Mouse (Mus musculus) myocyte (in vitro differentiated cells): ENCODE data around the gene Hivep2. TPM values are rescaled to one million over a fixed set of nuclear protein-coding genes. Genes with fewer than 3 reads are reported as not detected.

Experiments
- H3K27me3 ChIP-seq: one replicate; pipeline ENCODE4 v1.6.1; 2011; ENCODE audit not compliant: control insufficient read depth, insufficient read depth, insufficient read length
- H3K36me3 ChIP-seq: one replicate; pipeline ENCODE4 v1.6.1; 2011; ENCODE audit not compliant: control insufficient read depth, insufficient read depth
- H3K4me2 ChIP-seq: one replicate; pipeline ENCODE4 v1.6.1; 2011; ENCODE audit warnings: low read depth, control low read depth
- H3K4me3 ChIP-seq: one replicate; pipeline ENCODE4 v1.5.1; 2011; ENCODE audit warnings: mild to moderate bottlenecking, control low read depth, moderate library complexity
- H3K79me2 ChIP-seq: one replicate; pipeline ENCODE4 v1.6.1; 2011; ENCODE audit not compliant: control insufficient read depth, insufficient read depth
- H3ac ChIP-seq: one replicate; pipeline ENCODE4 v1.6.1; 2011; ENCODE audit not compliant: control insufficient read depth, insufficient read length
- CEBPB ChIP-seq: IDR thresholded peaks from 2 replicates; pipeline ENCODE4 v1.6.1; 2011; ENCODE audit warnings: mild to moderate bottlenecking, moderate library complexity; ENCODE audit not compliant: poor library complexity, insufficient read depth, severe bottlenecking
- E2F4 ChIP-seq: IDR thresholded peaks from one replicate; pipeline ENCODE4 v1.6.1; 2011; ENCODE audit warnings: mild to moderate bottlenecking, control low read depth, moderate library complexity; ENCODE audit not compliant: insufficient read depth
- MAX ChIP-seq: IDR thresholded peaks from one replicate; pipeline ENCODE4 v1.6.1; 2011; ENCODE audit warnings: low read depth, mild to moderate bottlenecking, control low read depth
- MYOD1 ChIP-seq, 3 experiments: IDR thresholded peaks; one replicate each; pipeline ENCODE4 v1.6.1; 2011; ENCODE audit warnings: control low read depth in 2 of 3, low read depth in 2 of 3, mild to moderate bottlenecking in 2 of 3, moderate library complexity in 1 of 3; ENCODE audit not compliant: insufficient read length in 2 of 3, control insufficient read depth in 1 of 3
- MYOG ChIP-seq, 3 experiments: IDR thresholded peaks; one replicate each; pipeline ENCODE4 v1.6.1; 2011; ENCODE audit warnings: control low read depth in 2 of 3, low read depth in 2 of 3, mild to moderate bottlenecking in 2 of 3; ENCODE audit not compliant: insufficient read length in 2 of 3, control insufficient read depth in 1 of 3, insufficient read depth in 1 of 3
- POLR2A ChIP-seq: IDR thresholded peaks from one replicate; pipeline ENCODE4 v1.6.1; 2011; ENCODE audit warnings: low read depth, mild to moderate bottlenecking, control low read depth, moderate library complexity; ENCODE audit not compliant: insufficient read length
- POLR2AphosphoS2 ChIP-seq: IDR thresholded peaks from one replicate; pipeline ENCODE4 v1.6.1; 2011; ENCODE audit warnings: low read depth, control low read depth; ENCODE audit not compliant: insufficient read length
- REST ChIP-seq: IDR thresholded peaks from one replicate; pipeline ENCODE4 v1.6.1; 2011; ENCODE audit warnings: mild to moderate bottlenecking, control low read depth, moderate library complexity; ENCODE audit not compliant: insufficient read depth, insufficient read length
- SRF ChIP-seq: IDR thresholded peaks from one replicate; pipeline ENCODE4 v1.6.1; 2011; ENCODE audit warnings: low read depth; ENCODE audit not compliant: control insufficient read depth, insufficient read length
- TCF12 ChIP-seq: IDR thresholded peaks from one replicate; pipeline ENCODE4 v1.6.1; 2011; ENCODE audit warnings: mild to moderate bottlenecking, control low read depth; ENCODE audit not compliant: poor library complexity, insufficient read depth, severe bottlenecking
- TCF3 ChIP-seq: IDR thresholded peaks from one replicate; pipeline ENCODE4 v1.6.1; 2011; ENCODE audit warnings: low read depth, control low read depth; ENCODE audit not compliant: insufficient read length
- USF1 ChIP-seq: IDR thresholded peaks from one replicate; pipeline ENCODE4 v1.6.1; 2011; ENCODE audit warnings: low read depth, mild to moderate bottlenecking, control low read depth, moderate library complexity
- polyA plus RNA-seq: library from polyadenylated mRNA; unstranded; fragments of >200 nt; fragmentation: generic; extraction: Trizol; gene quantifications from one replicate; pipeline ENCODE4 v1.2.1, GENCODE M21; 2012; ENCODE audit warnings: missing spikeins

Gene Hivep2
- polyA plus RNA-seq, 1 experiment: 9.6 TPM

DNA sequence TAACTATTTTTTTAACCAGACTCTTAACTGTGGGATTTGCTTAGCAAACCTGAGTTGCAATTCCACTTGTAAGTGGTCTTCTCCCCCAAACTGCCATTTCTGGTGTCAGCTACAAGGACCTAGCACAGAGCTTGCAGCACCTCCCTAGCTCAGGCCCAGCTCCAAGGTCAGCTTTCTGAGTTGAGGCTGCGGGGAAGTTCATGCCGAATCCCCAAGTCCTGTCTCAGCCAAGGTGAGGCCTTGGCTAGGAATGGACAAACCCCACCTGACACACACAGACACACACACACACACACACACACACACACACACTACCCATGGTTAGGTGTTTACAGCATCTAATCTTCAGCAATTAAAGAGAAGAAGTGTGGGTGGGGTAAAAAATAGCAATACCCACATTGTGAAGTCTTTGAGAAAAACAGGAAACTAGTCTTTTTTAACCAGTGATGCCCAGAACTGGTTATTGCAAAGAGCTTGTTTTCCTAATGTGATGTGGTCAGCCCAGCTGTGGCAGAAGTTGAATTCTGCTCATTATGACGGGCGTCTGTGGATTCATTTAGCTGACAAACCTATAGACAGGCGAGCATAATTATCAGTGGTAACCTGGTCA lies 79.0 kb downstream of the Hivep2 start:
- Histone ChIP-seq H3K36me3 (no peaks in the 10 kb centered on the region), H3K4me2 (no peak overlapping the region), H3K27me3 (no peaks in the 10 kb centered on the region), H3K79me2 (peaks cover 27% of the 10 kb centered on the region), H3K4me3 (no peak overlapping the region), H3ac (no peak overlapping the region)
- TF ChIP-seq MAX (no peak), MYOD1 (IDR thresholded peaks at IDR 0.05; ENCODE audit: control insufficient read depth in 1 of 3, insufficient read length in 2 of 3, low read depth in 2 of 3) (no peak), TCF3 (no peak), CEBPB (no peak), SRF (no peak), POLR2AphosphoS2 (no peak), TCF12 (no peak), USF1 (no peak), POLR2A (no peak), MYOG (IDR thresholded peaks at IDR 0.05; ENCODE audit: control insufficient read depth in 1 of 3, insufficient read depth in 1 of 3, insufficient read length in 2 of 3, low read depth in 2 of 3) (no peak), REST (no peak), E2F4 (no peak)

DNA sequence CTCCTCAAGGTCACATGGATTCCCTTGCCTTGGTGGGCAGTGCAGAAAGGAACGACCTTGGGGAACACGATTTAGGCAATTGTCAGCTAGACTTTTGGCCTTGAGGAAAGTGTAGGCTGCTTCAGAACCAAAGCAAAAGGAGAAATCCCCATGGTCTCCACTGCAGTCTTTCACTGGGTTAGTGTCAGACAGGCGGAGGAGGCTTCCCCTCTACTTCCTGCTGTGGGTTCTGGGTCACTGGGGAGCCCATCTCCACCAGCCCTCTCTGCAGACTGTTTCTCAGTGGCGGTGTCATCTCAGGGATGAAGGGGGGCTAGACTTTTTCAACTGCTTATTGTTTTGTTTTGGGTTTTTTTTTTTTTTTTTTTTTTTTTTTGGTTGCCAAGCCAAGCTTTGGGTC lies 79.9 kb downstream of the Hivep2 start:
- Histone ChIP-seq H3K4me3 (no peak overlapping the region), H3K27me3 (no peaks in the 10 kb centered on the region), H3K36me3 (no peaks in the 10 kb centered on the region), H3K79me2 (peaks cover 36% of the 10 kb centered on the region), H3K4me2 (peak overlapping the region; percentile 74), H3ac (no peak overlapping the region)
- TF ChIP-seq CEBPB (no peak), SRF (no peak), POLR2AphosphoS2 (no peak), USF1 (no peak), MYOG (IDR thresholded peaks at IDR 0.05; ENCODE audit: control insufficient read depth in 1 of 3, insufficient read depth in 1 of 3, insufficient read length in 2 of 3, low read depth in 2 of 3) (no peak), MAX (no peak), POLR2A (no peak), MYOD1 (IDR thresholded peaks at IDR 0.05; ENCODE audit: control insufficient read depth in 1 of 3, insufficient read length in 2 of 3, low read depth in 2 of 3) (no peak), E2F4 (no peak), TCF12 (no peak), TCF3 (no peak), REST (no peak)

DNA sequence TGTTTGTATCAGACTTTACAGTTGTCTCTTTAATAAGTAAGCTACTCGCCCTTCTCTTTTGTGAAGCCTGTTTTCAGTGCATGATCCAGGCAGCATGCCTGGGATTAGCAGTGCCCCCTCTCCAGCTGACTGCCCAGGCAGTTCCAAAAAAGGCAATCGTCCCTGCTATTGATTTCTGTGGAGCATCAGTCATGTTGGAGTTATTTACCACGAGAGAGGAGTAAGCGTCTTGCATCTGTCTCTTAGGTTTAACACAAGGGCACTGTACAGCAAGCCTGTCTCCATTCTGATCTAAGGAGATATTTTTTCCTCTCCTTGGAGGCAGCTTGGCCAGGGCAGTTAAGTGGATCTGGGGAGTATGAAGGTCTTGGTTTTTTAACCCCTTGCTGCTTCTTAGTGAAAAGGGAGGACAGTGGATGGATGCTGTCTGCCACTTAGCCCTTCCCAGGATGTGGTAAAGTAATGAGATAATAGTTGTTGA lies 80.3 kb downstream of the Hivep2 start:
- peaks cover 40% of the 10 kb centered on the region for H3K79me2 ChIP-seq
- peak overlapping the region; percentile 74 for H3K4me2 ChIP-seq
- no peak overlapping the region for H3ac ChIP-seq
- H3K36me3 ChIP-seq: no peaks in the 10 kb centered on the region
- no peaks in the 10 kb centered on the region for H3K27me3 ChIP-seq
- H3K4me3 ChIP-seq: no peak overlapping the region
- TF ChIP-seq MYOD1 (IDR thresholded peaks at IDR 0.05; ENCODE audit: control insufficient read depth in 1 of 3, insufficient read length in 2 of 3, low read depth in 2 of 3) (peak; percentile 0 to 48 (median 47)), POLR2AphosphoS2 (no peak), TCF12 (peak; percentile 25), CEBPB (no peak), TCF3 (no peak), USF1 (no peak), MAX (no peak), MYOG (IDR thresholded peaks at IDR 0.05; ENCODE audit: control insufficient read depth in 1 of 3, insufficient read depth in 1 of 3, insufficient read length in 2 of 3, low read depth in 2 of 3) (peak in 1 of 3 experiments; percentile 67), POLR2A (no peak), REST (no peak), SRF (peak; percentile 98), E2F4 (no peak)

DNA sequence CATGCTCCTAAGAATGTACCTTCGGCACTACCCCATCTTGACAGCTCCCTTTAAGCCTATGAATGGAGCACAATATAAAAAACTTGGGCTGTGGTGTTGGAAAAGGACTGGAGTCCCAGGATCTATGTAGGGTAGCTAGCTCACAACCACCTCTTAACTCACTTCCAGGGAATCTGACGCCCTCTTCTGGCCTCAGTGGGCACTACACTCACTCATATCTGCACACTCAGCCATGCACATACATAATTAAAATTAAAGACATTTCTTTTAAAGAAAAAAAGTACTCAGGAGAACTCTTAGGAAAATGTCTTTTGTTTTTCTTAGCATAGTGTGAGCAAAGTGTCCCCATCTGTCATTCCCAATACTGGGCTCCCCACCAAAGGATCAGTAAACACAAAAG lies 81.1 kb downstream of the Hivep2 start:
- Histone ChIP-seq H3K27me3 (no peaks in the 10 kb centered on the region), H3ac (no peak overlapping the region), H3K79me2 (peaks cover 43% of the 10 kb centered on the region), H3K36me3 (no peaks in the 10 kb centered on the region), H3K4me3 (no peak overlapping the region), H3K4me2 (peak overlapping the region; percentile 74)
- TF ChIP-seq POLR2AphosphoS2: no peak
- no peak for TF ChIP-seq SRF
- TF ChIP-seq POLR2A: no peak
- no peak for TF ChIP-seq USF1
- no peak for TF ChIP-seq MAX
- TF ChIP-seq MYOG (IDR thresholded peaks at IDR 0.05; ENCODE audit: control insufficient read depth in 1 of 3, insufficient read depth in 1 of 3, insufficient read length in 2 of 3, low read depth in 2 of 3): no peak
- no peak for TF ChIP-seq TCF3
- TF ChIP-seq CEBPB: no peak
- TF ChIP-seq REST: no peak
- no peak for TF ChIP-seq E2F4
- no peak for TF ChIP-seq MYOD1 (IDR thresholded peaks at IDR 0.05; ENCODE audit: control insufficient read depth in 1 of 3, insufficient read length in 2 of 3, low read depth in 2 of 3)
- no peak for TF ChIP-seq TCF12
